Mouse (Mus musculus): ENCODE results near the gene Igf2bp3. TPM values are rescaled to one million over a fixed set of nuclear protein-coding genes. Genes with fewer than 3 reads are reported as not detected.

Igf2bp3 gene
- polyA plus RNA-seq, 1 experiment: 76.0 TPM

- Histone ChIP-seq H3K27me3 (ENCODE audit: control insufficient read depth, insufficient read depth, low read length) (no peaks in the 10 kb centered on the region), H3K4me3 (ENCODE audit: control insufficient read depth, low read depth, low read length) (no peak overlapping the region), H3K27ac (ENCODE audit: control insufficient read depth, insufficient read depth, low read depth, low read length) (no peak overlapping the region), H3K4me1 (ENCODE audit: control insufficient read depth, insufficient read depth, low read length) (no peaks in the 10 kb centered on the region), H3K36me3 (ENCODE audit: control insufficient read depth, insufficient read depth, low read length) (no peaks in the 10 kb centered on the region)
- TF ChIP-seq POLR2A (IDR thresholded peaks at IDR 0.05; ENCODE audit: control insufficient read depth, low read depth, low read length): no peak
- TF ChIP-seq CTCF (IDR thresholded peaks at IDR 0.05; ENCODE audit: control insufficient read depth, insufficient read depth, insufficient replicate concordance, low read depth, low read length): no peak
Measured at GRCm38 (mm10) chr6:49195188-49195587, 19.6 kb downstream of the Igf2bp3 start.

DNA sequence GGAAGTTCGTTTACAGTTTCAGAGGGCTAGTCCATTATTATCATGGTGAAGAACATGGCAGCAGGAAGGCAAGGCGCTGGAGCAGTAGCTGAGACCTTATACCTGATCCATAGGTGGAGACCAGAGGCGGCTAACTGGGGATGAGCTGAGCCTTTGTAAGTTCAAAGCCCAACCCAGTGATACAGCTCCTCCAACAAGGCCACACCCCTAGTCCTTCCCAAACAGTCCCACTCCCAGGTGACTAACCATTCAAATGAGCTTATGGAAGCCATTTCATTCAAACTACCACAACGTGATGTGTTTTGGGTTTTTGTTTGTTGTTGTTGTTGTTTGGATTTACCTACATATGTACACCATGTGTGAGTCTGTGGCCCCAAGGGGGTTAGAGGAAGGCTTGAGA, 20.2 kb downstream of the Igf2bp3 start:
- H3K27me3 ChIP-seq (ENCODE audit: control insufficient read depth, insufficient read depth, low read length): no peaks in the 10 kb centered on the region
- no peak for TF ChIP-seq POLR2A (IDR thresholded peaks at IDR 0.05; ENCODE audit: control insufficient read depth, low read depth, low read length)
- TF ChIP-seq CTCF (IDR thresholded peaks at IDR 0.05; ENCODE audit: control insufficient read depth, insufficient read depth, insufficient replicate concordance, low read depth, low read length): no peak
- no peaks in the 10 kb centered on the region for H3K36me3 ChIP-seq (ENCODE audit: control insufficient read depth, insufficient read depth, low read length)
- no peaks in the 10 kb centered on the region for H3K4me1 ChIP-seq (ENCODE audit: control insufficient read depth, insufficient read depth, low read length)
- H3K4me3 ChIP-seq (ENCODE audit: control insufficient read depth, low read depth, low read length): no peak overlapping the region
- H3K27ac ChIP-seq (ENCODE audit: control insufficient read depth, insufficient read depth, low read depth, low read length): no peak overlapping the region

DNA sequence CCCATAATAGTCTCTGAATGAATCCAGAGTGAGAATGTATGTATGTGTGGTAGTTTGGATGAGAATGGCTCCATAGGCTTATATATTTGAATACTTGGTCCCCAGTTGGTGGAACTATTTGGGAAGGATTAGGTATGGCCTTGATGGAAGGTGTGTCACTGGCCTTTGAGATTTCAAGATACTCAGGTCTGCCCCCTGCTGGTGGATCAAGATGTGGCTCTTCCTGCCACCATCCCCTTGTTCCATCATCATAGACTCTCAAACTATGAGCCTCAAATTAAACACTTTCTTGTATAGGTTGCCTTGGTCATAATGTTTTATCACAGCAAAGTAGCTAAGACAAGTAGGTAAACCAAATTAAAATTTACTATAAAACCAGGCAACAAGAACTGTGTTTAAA, 25.4 kb downstream of the Igf2bp3 start:
- Histone ChIP-seq H3K4me3 (ENCODE audit: control insufficient read depth, low read depth, low read length) (no peak overlapping the region), H3K4me1 (ENCODE audit: control insufficient read depth, insufficient read depth, low read length) (no peaks in the 10 kb centered on the region), H3K27ac (ENCODE audit: control insufficient read depth, insufficient read depth, low read depth, low read length) (no peak overlapping the region), H3K27me3 (ENCODE audit: control insufficient read depth, insufficient read depth, low read length) (no peaks in the 10 kb centered on the region), H3K36me3 (ENCODE audit: control insufficient read depth, insufficient read depth, low read length) (no peaks in the 10 kb centered on the region)
- TF ChIP-seq CTCF (IDR thresholded peaks at IDR 0.05; ENCODE audit: control insufficient read depth, insufficient read depth, insufficient replicate concordance, low read depth, low read length) (peak; percentile 41; the same call in 1 of the 2 replicates), POLR2A (IDR thresholded peaks at IDR 0.05; ENCODE audit: control insufficient read depth, low read depth, low read length) (no peak)

DNA sequence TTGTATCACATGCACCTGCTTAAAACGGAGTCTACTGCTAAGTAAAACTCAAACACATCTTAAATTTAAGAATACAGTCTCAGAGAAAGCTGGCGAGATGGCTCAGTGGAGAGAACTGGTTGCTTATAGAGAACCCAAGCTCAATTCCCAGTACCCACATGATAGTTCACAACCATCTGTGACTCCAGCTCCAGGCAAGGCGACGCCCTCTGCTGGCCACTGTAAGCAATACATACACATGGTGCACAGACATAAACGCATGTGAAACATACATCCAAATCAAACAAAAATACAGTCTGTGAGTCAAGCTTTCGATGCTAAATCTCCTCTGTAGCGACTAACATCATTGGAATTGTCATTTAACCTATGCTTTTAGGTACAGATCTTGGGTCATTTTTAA, 27.5 kb downstream of the Igf2bp3 start:
- Histone ChIP-seq H3K36me3 (ENCODE audit: control insufficient read depth, insufficient read depth, low read length) (no peaks in the 10 kb centered on the region), H3K4me3 (ENCODE audit: control insufficient read depth, low read depth, low read length) (no peak overlapping the region), H3K27me3 (ENCODE audit: control insufficient read depth, insufficient read depth, low read length) (no peaks in the 10 kb centered on the region), H3K27ac (ENCODE audit: control insufficient read depth, insufficient read depth, low read depth, low read length) (no peak overlapping the region), H3K4me1 (ENCODE audit: control insufficient read depth, insufficient read depth, low read length) (no peaks in the 10 kb centered on the region)
- TF ChIP-seq CTCF (IDR thresholded peaks at IDR 0.05; ENCODE audit: control insufficient read depth, insufficient read depth, insufficient replicate concordance, low read depth, low read length): peak; percentile 80; the same call in 1 of the 2 replicates
- no peak for TF ChIP-seq POLR2A (IDR thresholded peaks at IDR 0.05; ENCODE audit: control insufficient read depth, low read depth, low read length)

- Histone ChIP-seq H3K27ac (ENCODE audit: control insufficient read depth, insufficient read depth, low read depth, low read length) (no peak overlapping the region), H3K4me1 (ENCODE audit: control insufficient read depth, insufficient read depth, low read length) (no peaks in the 10 kb centered on the region), H3K36me3 (ENCODE audit: control insufficient read depth, insufficient read depth, low read length) (no peaks in the 10 kb centered on the region), H3K4me3 (ENCODE audit: control insufficient read depth, low read depth, low read length) (no peak overlapping the region), H3K27me3 (ENCODE audit: control insufficient read depth, insufficient read depth, low read length) (no peaks in the 10 kb centered on the region)
- TF ChIP-seq CTCF (IDR thresholded peaks at IDR 0.05; ENCODE audit: control insufficient read depth, insufficient read depth, insufficient replicate concordance, low read depth, low read length): no peak
- no peak for TF ChIP-seq POLR2A (IDR thresholded peaks at IDR 0.05; ENCODE audit: control insufficient read depth, low read depth, low read length)
Measured at GRCm38 (mm10) chr6:49176018-49176417, 38.7 kb downstream of the Igf2bp3 start.

- no peak overlapping the region for H3K27ac ChIP-seq (ENCODE audit: control insufficient read depth, insufficient read depth, low read depth, low read length)
- TF ChIP-seq POLR2A (IDR thresholded peaks at IDR 0.05; ENCODE audit: control insufficient read depth, low read depth, low read length) (no peak), CTCF (IDR thresholded peaks at IDR 0.05; ENCODE audit: control insufficient read depth, insufficient read depth, insufficient replicate concordance, low read depth, low read length) (no peak)
Measured at GRCm38 (mm10) chr6:49174616-49175015, 40.1 kb downstream of the Igf2bp3 start.

GRCm38 (mm10) chr6:49173674-49174073, 41.1 kb downstream of the Igf2bp3 start:
- Histone ChIP-seq H3K27me3 (ENCODE audit: control insufficient read depth, insufficient read depth, low read length) (no peaks in the 10 kb centered on the region), H3K4me3 (ENCODE audit: control insufficient read depth, low read depth, low read length) (no peak overlapping the region), H3K36me3 (ENCODE audit: control insufficient read depth, insufficient read depth, low read length) (no peaks in the 10 kb centered on the region), H3K27ac (ENCODE audit: control insufficient read depth, insufficient read depth, low read depth, low read length) (no peak overlapping the region), H3K4me1 (ENCODE audit: control insufficient read depth, insufficient read depth, low read length) (no peaks in the 10 kb centered on the region)
- no peak for TF ChIP-seq POLR2A (IDR thresholded peaks at IDR 0.05; ENCODE audit: control insufficient read depth, low read depth, low read length)
- TF ChIP-seq CTCF (IDR thresholded peaks at IDR 0.05; ENCODE audit: control insufficient read depth, insufficient read depth, insufficient replicate concordance, low read depth, low read length): no peak

More at GRCm38 (mm10) chr6:49174616-49175015, 40.1 kb downstream of the Igf2bp3 start:
- Histone ChIP-seq H3K4me1 (ENCODE audit: control insufficient read depth, insufficient read depth, low read length) (no peaks in the 10 kb centered on the region), H3K4me3 (ENCODE audit: control insufficient read depth, low read depth, low read length) (no peak overlapping the region), H3K36me3 (ENCODE audit: control insufficient read depth, insufficient read depth, low read length) (no peaks in the 10 kb centered on the region), H3K27me3 (ENCODE audit: control insufficient read depth, insufficient read depth, low read length) (no peaks in the 10 kb centered on the region)

GRCm38 (mm10) chr6:49173265-49173664, 41.5 kb downstream of the Igf2bp3 start:
- TF ChIP-seq POLR2A (IDR thresholded peaks at IDR 0.05; ENCODE audit: control insufficient read depth, low read depth, low read length) (no peak), CTCF (IDR thresholded peaks at IDR 0.05; ENCODE audit: control insufficient read depth, insufficient read depth, insufficient replicate concordance, low read depth, low read length) (no peak)
- Histone ChIP-seq H3K27ac (ENCODE audit: control insufficient read depth, insufficient read depth, low read depth, low read length) (no peak overlapping the region), H3K27me3 (ENCODE audit: control insufficient read depth, insufficient read depth, low read length) (no peaks in the 10 kb centered on the region), H3K36me3 (ENCODE audit: control insufficient read depth, insufficient read depth, low read length) (no peaks in the 10 kb centered on the region), H3K4me1 (ENCODE audit: control insufficient read depth, insufficient read depth, low read length) (no peaks in the 10 kb centered on the region), H3K4me3 (ENCODE audit: control insufficient read depth, low read depth, low read length) (no peak overlapping the region)
